Mouse (Mus musculus) forebrain, postnatal 0 days (tissue): Measurements from ENCODE around the gene Dhx30. TPM values are rescaled to one million over a fixed set of nuclear protein-coding genes. Genes with fewer than 3 reads are reported as not detected.

Experiments used
- ATAC-seq: fragments of 200-750 bp; cut with Nextera tagmentation; 2 replicates; pipeline ENCODE4 v1.8.0; 2017; ENCODE audit warnings: mild to moderate bottlenecking, moderate library complexity
- DNase-seq: peaks from one replicate; pipeline ENCODE4 v3.0.0-alpha.2; 2015
- H3K27ac ChIP-seq: fragments of 300-500 bp; sonication (generic); 2 replicates; pipeline ENCODE4 v1.5.1; 2014; ENCODE audit warnings: low read depth, mild to moderate bottlenecking, antibody characterized with exemption, low read length, moderate library complexity, mixed read lengths
- H3K27me3 ChIP-seq: fragments of 300-500 bp; sonication (generic); 2 replicates; pipeline ENCODE4 v1.6.1; 2014; ENCODE audit warnings: mild to moderate bottlenecking, low read length, mixed read lengths; ENCODE audit not compliant: insufficient read depth
- H3K36me3 ChIP-seq: fragments of 300-500 bp; sonication (generic); 2 replicates; pipeline ENCODE4 v1.6.1; 2014; ENCODE audit warnings: mild to moderate bottlenecking, moderate library complexity; ENCODE audit not compliant: insufficient read depth
- H3K4me1 ChIP-seq: fragments of 300-500 bp; sonication (generic); 2 replicates; pipeline ENCODE4 v1.6.1; 2014; ENCODE audit warnings: antibody characterized with exemption; ENCODE audit not compliant: insufficient read depth
- H3K4me2 ChIP-seq: fragments of 300-500 bp; sonication (generic); 2 replicates; pipeline ENCODE4 v1.6.1; 2014; ENCODE audit warnings: low read depth, mild to moderate bottlenecking, moderate library complexity
- H3K4me3 ChIP-seq: fragments of 300-500 bp; sonication (generic); 2 replicates; pipeline ENCODE4 v1.5.1; 2014; ENCODE audit warnings: low read depth, low read length, mixed read lengths
- H3K9ac ChIP-seq: fragments of 300-500 bp; sonication (generic); 2 replicates; pipeline ENCODE4 v1.6.1; 2014; ENCODE audit warnings: mild to moderate bottlenecking
- H3K9me3 ChIP-seq: fragments of 300-500 bp; sonication (generic); 2 replicates; pipeline ENCODE4 v1.6.1; 2016; ENCODE audit warnings: low read length
- CTCF ChIP-seq: sonication (generic); IDR thresholded peaks from 2 replicates; pipeline ENCODE4 v1.5.1; 2016; ENCODE audit warnings: antibody characterized with exemption, control low read depth, low read depth
- WGBS: fragments of 180-500 bp; shearing (Covaris S2); extraction: QIAGEN DNeasy Blood & Tissue Kit; methylation state at CpG from one replicate; pipeline ENCODE4 v1.1.7; 2014; 5-methylcytosine and 5-hydroxymethylcytosine counted together
- polyA plus RNA-seq: library from polyadenylated mRNA; unstranded; fragments of >200 nt; fragmentation: Nextera tagmentation; extraction: Ambion mirVana; gene quantifications from 2 replicates; pipeline ENCODE4 v1.2.1, GENCODE M21; 2015
- total RNA-seq: library from RNA; depleted of rRNA; stranded (reverse); fragments of >200 nt; gene quantifications from 2 replicates; pipeline ENCODE4 v1.2.3, GENCODE M21; 2014

The Dhx30 gene
- total and polyA plus RNA-seq, 2 experiments from 2014 or later = 117 to 156 TPM

DNA sequence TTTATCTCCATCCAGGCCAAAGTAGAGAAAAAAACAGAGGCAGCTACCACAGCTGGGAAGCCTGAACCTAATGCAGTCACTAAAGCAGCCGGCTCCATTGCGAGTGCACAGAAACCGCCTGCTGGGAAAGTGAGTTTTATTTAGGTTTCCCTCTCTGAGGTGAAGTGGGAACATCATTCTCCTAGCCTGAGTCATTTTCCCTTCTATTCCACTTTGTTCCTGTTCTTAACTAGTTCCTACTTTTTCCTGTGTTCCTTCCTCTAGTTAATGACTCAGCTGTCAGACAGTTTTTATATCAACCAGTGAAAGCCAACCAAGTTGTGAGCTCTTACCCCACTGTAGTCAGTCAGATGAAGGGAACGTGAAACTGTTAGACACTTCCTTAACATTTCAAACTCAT is 46.6 kb downstream of the Dhx30 start:
- DNase-seq = no peak
- Histone ChIP-seq H3K27ac (0 out of 2 replicates have a peak overlapping the region, but pooled peaks have one; percentile 51), H3K4me1 (no peaks in the 10 kb centered on the region), H3K36me3 (peaks cover 79% of the 10 kb centered on the region), H3K27me3 (no peaks in the 10 kb centered on the region), H3K9me3 (no peaks in the 10 kb centered on the region), H3K9ac (no peak overlapping the region), H3K4me3 (no peak overlapping the region), H3K4me2 (no peak overlapping the region)
- ATAC-seq = no peak
- TF ChIP-seq CTCF = no peak
- 81% methylated on average over 4 of the region's 4 CpGs for WGBS

DNA sequence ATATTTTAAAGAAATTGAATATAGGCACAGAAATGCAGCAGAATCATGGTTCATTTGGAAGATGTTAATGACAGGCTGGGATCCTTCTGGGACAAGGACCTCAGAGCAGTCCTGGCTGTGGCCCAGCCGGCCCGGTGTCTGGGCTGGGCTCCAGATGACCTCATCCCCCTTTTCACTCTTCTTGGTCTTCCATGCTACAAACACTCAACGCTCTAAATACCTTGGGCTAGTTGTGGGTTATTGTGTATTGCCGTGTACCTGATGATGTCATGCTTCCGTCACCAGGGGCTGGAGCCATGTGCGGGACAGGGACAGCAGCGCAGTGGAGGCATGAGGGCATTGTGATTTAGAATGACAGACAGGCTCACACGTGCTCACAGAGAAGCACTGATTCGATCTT is 47.3 kb downstream of the Dhx30 start:
- WGBS = 28% methylated on average over 9 of the region's 9 CpGs
- no peak for TF ChIP-seq CTCF
- Histone ChIP-seq H3K27ac (0 out of 2 replicates have a peak overlapping the region, but pooled peaks have one; percentile 9), H3K36me3 (peaks cover 81% of the 10 kb centered on the region), H3K4me1 (no peaks in the 10 kb centered on the region), H3K9me3 (no peaks in the 10 kb centered on the region), H3K27me3 (no peaks in the 10 kb centered on the region), H3K4me2 (no peak overlapping the region), H3K4me3 (no peak overlapping the region), H3K9ac (0 out of 2 replicates have a peak overlapping the region, but pooled peaks have one; percentile 2)
- DNase-seq (peak; percentile 19), ATAC-seq (no peak)

DNA sequence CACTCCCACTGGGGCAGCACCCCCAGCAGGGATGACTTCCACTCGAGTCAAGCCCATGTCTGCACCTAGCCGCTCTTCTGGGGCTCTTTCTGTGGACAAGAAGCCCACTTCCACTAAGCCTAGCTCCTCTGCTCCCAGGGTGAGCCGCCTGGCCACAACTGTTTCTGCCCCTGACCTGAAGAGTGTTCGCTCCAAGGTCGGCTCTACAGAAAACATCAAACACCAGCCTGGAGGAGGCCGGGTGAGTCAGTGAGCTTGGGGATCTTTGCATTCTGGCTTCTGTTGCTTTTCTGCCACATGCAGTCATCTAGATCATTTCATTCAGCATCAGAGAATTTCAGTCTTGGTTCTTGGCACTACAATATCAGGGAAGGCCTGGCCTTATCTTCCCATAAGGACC is 48.9 kb downstream of the Dhx30 start:
- Histone ChIP-seq H3K27ac (no peak overlapping the region), H3K9ac (no peak overlapping the region), H3K9me3 (no peaks in the 10 kb centered on the region), H3K4me1 (no peaks in the 10 kb centered on the region), H3K36me3 (peaks cover 71% of the 10 kb centered on the region), H3K4me2 (no peak overlapping the region), H3K27me3 (no peaks in the 10 kb centered on the region), H3K4me3 (no peak overlapping the region)
- DNase-seq (no peak), ATAC-seq (no peak)
- TF ChIP-seq CTCF = no peak
- 95% methylated on average over 6 of the region's 6 CpGs for WGBS

DNA sequence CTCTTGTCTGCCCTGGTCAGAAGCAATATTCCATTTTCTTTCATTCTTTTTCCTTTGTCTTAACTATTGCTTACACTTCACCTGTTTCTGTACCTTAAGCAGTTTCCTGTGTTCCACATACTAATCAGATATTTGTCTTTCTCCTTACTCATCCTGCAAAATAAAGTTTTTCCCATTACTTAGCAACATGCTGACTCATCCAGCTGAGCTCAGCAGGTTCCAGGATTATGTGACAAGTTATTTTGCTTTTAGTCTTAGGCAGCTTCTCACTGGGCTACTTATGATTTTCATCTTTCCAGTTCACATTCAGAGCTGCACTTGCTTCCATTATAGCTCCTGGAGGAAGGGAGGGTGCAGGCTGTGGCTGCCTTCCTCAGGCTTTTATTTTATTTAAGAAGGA is 53.0 kb downstream of the Dhx30 start:
- TF ChIP-seq CTCF = no peak
- Histone ChIP-seq H3K9ac (no peak overlapping the region), H3K4me3 (no peak overlapping the region), H3K9me3 (no peaks in the 10 kb centered on the region), H3K4me1 (no peaks in the 10 kb centered on the region), H3K36me3 (peaks cover 39% of the 10 kb centered on the region), H3K4me2 (no peak overlapping the region), H3K27ac (no peak overlapping the region), H3K27me3 (no peaks in the 10 kb centered on the region)
- ATAC-seq = no peak
- no peak for DNase-seq

DNA sequence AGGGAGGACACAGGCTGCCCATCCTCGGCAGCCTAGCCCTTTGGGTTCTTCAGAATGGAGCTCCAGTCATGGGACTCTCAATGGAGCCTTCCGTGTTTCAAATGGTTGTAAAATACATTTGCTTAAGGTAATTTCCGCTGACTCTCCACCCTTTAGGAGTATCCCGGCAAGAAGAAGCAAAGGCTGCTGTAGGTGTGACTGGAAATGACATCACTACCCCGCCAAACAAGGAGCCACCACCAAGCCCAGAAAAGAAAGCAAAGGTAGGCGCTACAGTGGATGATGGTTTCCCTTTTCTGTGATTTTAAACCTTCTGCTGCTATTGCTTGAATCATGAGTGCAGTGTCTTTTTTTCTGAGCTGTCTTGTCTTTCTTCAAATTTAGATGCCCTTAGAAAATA is 54.8 kb downstream of the Dhx30 start:
- no peak overlapping the region for H3K27ac ChIP-seq
- no peak overlapping the region for H3K9ac ChIP-seq
- no peak for TF ChIP-seq CTCF
- H3K4me2 ChIP-seq = no peak overlapping the region
- H3K36me3 ChIP-seq = peaks cover 21% of the 10 kb centered on the region
- H3K4me1 ChIP-seq = no peaks in the 10 kb centered on the region
- H3K9me3 ChIP-seq = no peaks in the 10 kb centered on the region
- DNase-seq (no peak), ATAC-seq (no peak)
- H3K4me3 ChIP-seq = no peak overlapping the region
- H3K27me3 ChIP-seq = no peaks in the 10 kb centered on the region
- WGBS = 91% methylated on average over 6 of the region's 6 CpGs

DNA sequence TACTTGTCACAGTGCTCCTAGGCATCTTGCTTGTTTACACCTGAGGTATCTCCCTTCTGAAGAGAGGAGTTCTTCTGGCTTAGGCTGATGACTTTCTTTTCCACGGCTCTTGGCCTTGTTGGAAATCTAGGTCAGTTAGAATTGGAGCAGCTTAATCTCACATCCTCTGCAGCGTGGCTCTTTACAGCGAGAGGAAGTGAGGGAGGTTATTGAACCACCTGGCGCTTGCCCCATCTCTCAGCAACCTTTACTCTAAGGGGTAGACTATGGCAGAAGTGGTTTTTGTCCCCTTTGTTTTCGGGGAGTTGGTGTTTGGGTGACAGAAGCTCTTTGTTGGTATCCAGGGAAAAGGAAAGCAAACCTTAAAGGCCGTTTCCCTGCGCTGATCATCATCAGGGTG is 55.2 kb downstream of the Dhx30 start:
- H3K4me2 ChIP-seq = no peak overlapping the region
- 83% methylated on average over 7 of the region's 7 CpGs for WGBS

DNA sequence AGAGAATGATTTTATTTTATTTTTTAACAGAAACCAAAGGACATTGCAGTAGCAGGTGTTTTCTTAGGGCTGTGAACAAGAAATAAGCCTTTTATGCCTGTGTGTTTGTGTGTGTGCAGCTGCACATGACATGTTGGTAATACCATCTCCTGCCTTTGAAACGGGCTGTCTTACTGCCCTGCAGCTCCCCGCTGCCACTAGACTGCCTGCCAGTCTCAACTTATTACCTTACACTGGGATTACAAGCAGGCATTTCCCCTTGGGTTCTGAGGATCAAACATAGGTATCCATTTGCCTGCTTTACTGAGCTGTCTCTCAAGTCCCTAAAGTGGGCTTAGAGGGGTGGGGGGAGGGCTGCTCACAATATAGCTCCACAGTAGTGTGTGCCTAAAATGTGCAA is 56.9 kb downstream of the Dhx30 start:
- Histone ChIP-seq H3K9ac (no peak overlapping the region), H3K27me3 (no peaks in the 10 kb centered on the region), H3K4me1 (no peaks in the 10 kb centered on the region), H3K4me3 (no peak overlapping the region), H3K36me3 (0 out of 2 replicates have a peak, but pooled peaks cover 8% of the 10 kb centered on the region), H3K27ac (no peak overlapping the region), H3K4me2 (no peak overlapping the region), H3K9me3 (no peaks in the 10 kb centered on the region)
- no peak for ATAC-seq
- TF ChIP-seq CTCF = no peak
- no peak for DNase-seq
- 48% methylated on average over 2 of the region's 2 CpGs for WGBS

More for the DNA sequence above, 55.2 kb downstream of the Dhx30 start:
- ATAC-seq (no peak), DNase-seq (no peak)
- Histone ChIP-seq H3K9ac (no peak overlapping the region), H3K27me3 (no peaks in the 10 kb centered on the region), H3K36me3 (peaks cover 16% of the 10 kb centered on the region; the same call in 1 of the 2 replicates), H3K4me1 (no peaks in the 10 kb centered on the region), H3K9me3 (no peaks in the 10 kb centered on the region), H3K27ac (no peak overlapping the region), H3K4me3 (no peak overlapping the region)
- TF ChIP-seq CTCF = no peak
